Mouse (Mus musculus) C2C12 (cell line): ENCODE measurements around the gene Cdc42ep4.

Source experiments
- CTCF ChIP-seq: IDR thresholded peaks from one replicate; pipeline ENCODE4 v1.5.1; 2011; ENCODE audit not compliant: control insufficient read depth, insufficient read depth, insufficient read length
- MAX ChIP-seq: IDR thresholded peaks from one replicate; pipeline ENCODE4 v1.6.1; 2011; ENCODE audit warnings: mild to moderate bottlenecking, control low read depth
- USF1 ChIP-seq: IDR thresholded peaks from one replicate; pipeline ENCODE4 v1.6.1; 2011; ENCODE audit warnings: low read depth, mild to moderate bottlenecking, control low read depth, moderate library complexity

- TF ChIP-seq CTCF (no peak), USF1 (no peak), MAX (no peak)
Measured at GRCm38 (mm10) chr11:113722405-113723090, 29.1 kb downstream of the Cdc42ep4 start.
